18 mouse cellular contexts compared by ENCODE assay signal in the genomic region with DNA sequence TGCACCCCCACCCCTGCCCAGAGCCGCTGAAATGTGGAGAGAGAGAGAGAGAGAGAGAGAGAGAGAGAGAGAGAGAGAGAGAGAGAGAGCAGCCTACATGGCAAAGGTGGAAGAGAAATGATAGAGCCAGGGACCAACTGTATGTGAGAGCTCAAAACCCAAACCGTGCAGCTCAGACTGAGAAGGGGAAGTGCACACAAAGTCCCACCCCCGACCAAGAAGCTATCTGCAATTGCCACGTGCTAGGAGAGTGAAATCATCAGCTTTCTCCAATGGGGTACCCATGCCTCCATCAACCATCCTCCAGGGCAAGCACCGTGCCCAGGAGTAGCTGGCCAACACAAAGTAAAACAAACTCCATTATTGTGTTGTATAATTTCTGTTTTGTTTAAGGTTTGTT.
"Had no signal": no experiment of that assay in that cellular context is flagged by ENCODE, and none has a peak within 500 bp of the region (broad histone marks: within the 10 kb centered on the region; RNA-seq: fewer than 3 reads in every experiment).

No protein-coding gene starts in this region.

- H3K27ac ChIP-seq: kidney, postnatal 0 days; layer of hippocampus, adult 2 months; limb, embryonic 10.5 days; limb, embryonic 13.5 days; macrophage; midbrain, embryonic 12.5 days; midbrain, embryonic 15.5 days; neural tube, embryonic 12.5 days; neural tube, embryonic 15.5 days; stomach, postnatal 0 days had no signal

- DNase-seq: kidney, adult 2 months; kidney, postnatal 25 days; layer of hippocampus, adult 9-11 months; lung, embryonic 14.5 days; thymus, adult 2 months; thymus, postnatal 25 days had no signal

- H3K36me3 ChIP-seq: limb, embryonic 10.5 days; limb, embryonic 13.5 days; midbrain, embryonic 12.5 days; midbrain, embryonic 15.5 days; neural tube, embryonic 12.5 days; neural tube, embryonic 15.5 days had no signal

- H3K9me3 ChIP-seq: limb, embryonic 10.5 days had no signal

- H3K4me1 ChIP-seq: limb, embryonic 10.5 days; midbrain, embryonic 15.5 days; neural tube, embryonic 12.5 days; neural tube, embryonic 15.5 days had no signal

- H3K9ac ChIP-seq: limb, embryonic 13.5 days; lung, embryonic 14.5 days; midbrain, embryonic 12.5 days; midbrain, embryonic 15.5 days; neural tube, embryonic 12.5 days; neural tube, embryonic 15.5 days had no signal

- H3K4me3 ChIP-seq: layer of hippocampus, adult 2 months; limb, embryonic 10.5 days; limb, embryonic 13.5 days; midbrain, embryonic 12.5 days; midbrain, embryonic 15.5 days; neural tube, embryonic 12.5 days; neural tube, embryonic 15.5 days had no signal

- H3K4me2 ChIP-seq: limb, embryonic 13.5 days; lung, embryonic 14.5 days; midbrain, embryonic 12.5 days; midbrain, embryonic 15.5 days; neural tube, embryonic 12.5 days; neural tube, embryonic 15.5 days had no signal

- H3K27me3 ChIP-seq: limb, embryonic 13.5 days; midbrain, embryonic 12.5 days; midbrain, embryonic 15.5 days; neural tube, embryonic 12.5 days; neural tube, embryonic 15.5 days had no signal

- ATAC-seq: intestine, postnatal 0 days; lung, postnatal 0 days; midbrain, embryonic 15.5 days had no signal
